Mouse (Mus musculus) CH12.LX (cell line): ENCODE data around the gene Timp2.

Experiments
- CTCF ChIP-seq, 2 experiments: IDR thresholded peaks in 1 of 2; conservative IDR thresholded peaks in 1 of 2; 2 replicates each; pipeline ENCODE4 v1.5.1; 2011 to 2012; ENCODE audit warnings: low read depth in 2 of 2, low read length in 2 of 2, improper control_type of control experiment in 1 of 2, inconsistent platforms in 1 of 2, mild to moderate bottlenecking in 1 of 2, moderate library complexity in 1 of 2
- EP300 ChIP-seq: IDR thresholded peaks from 2 replicates; pipeline ENCODE4 v1.6.1; 2011; ENCODE audit warnings: low read length, improper control_type of control experiment
- IRF4 ChIP-seq: IDR thresholded peaks from 2 replicates; pipeline ENCODE4 v1.6.1; 2014; ENCODE audit warnings: low read depth, mild to moderate bottlenecking, inconsistent platforms, low read length, improper control_type of control experiment
- JUN ChIP-seq: IDR thresholded peaks from 2 replicates; pipeline ENCODE4 v1.6.1; 2011; ENCODE audit warnings: low read depth, mild to moderate bottlenecking, low read length, improper control_type of control experiment, moderate library complexity; ENCODE audit not compliant: insufficient read depth
- MXI1 ChIP-seq: IDR thresholded peaks from 2 replicates; pipeline ENCODE4 v1.6.1; 2011; ENCODE audit warnings: mild to moderate bottlenecking, low read depth, low read length, improper control_type of control experiment
- MYC ChIP-seq: IDR thresholded peaks from 2 replicates; pipeline ENCODE4 v1.6.1; 2011; ENCODE audit warnings: low read depth, mild to moderate bottlenecking, improper control_type of control experiment, low read length
- NELFE ChIP-seq: IDR thresholded peaks from 2 replicates; pipeline ENCODE4 v1.6.1; 2011; ENCODE audit warnings: low read depth, low read length, improper control_type of control experiment
- NRF1 ChIP-seq: IDR thresholded peaks from 2 replicates; pipeline ENCODE4 v1.6.1; 2014; ENCODE audit warnings: low read depth, mild to moderate bottlenecking, inconsistent platforms, low read length, improper control_type of control experiment, moderate library complexity
- POLR2A ChIP-seq: IDR thresholded peaks from 2 replicates; pipeline ENCODE4 v1.6.1; 2011; ENCODE audit warnings: low read depth, mild to moderate bottlenecking, improper control_type of control experiment, low read length
- USF2 ChIP-seq: conservative IDR thresholded peaks from 2 replicates; pipeline ENCODE4 v1.6.1; 2011; ENCODE audit warnings: low read depth, low read length, improper control_type of control experiment
- ZC3H11A ChIP-seq: IDR thresholded peaks from 2 replicates; pipeline ENCODE4 v1.6.1; 2012; ENCODE audit warnings: low read depth, mild to moderate bottlenecking, inconsistent platforms, low read length, improper control_type of control experiment
- ZMIZ1 ChIP-seq: IDR thresholded peaks from 2 replicates; pipeline ENCODE4 v1.6.1; 2012; ENCODE audit warnings: low read depth, mild to moderate bottlenecking, inconsistent platforms, low read length, improper control_type of control experiment

GRCm38 (mm10) chr11:118347391-118347790 is 8.1 kb downstream of the Timp2 start:
- no peak for TF ChIP-seq MYC
- no peak for TF ChIP-seq JUN
- TF ChIP-seq MXI1: no peak
- TF ChIP-seq EP300: no peak
- no peak for TF ChIP-seq USF2
- TF ChIP-seq NRF1: no peak
- TF ChIP-seq POLR2A: no peak
- no peak for TF ChIP-seq ZC3H11A
- no peak for TF ChIP-seq CTCF (conservative IDR thresholded peaks at IDR 0.05 in 1 of 2, IDR thresholded peaks at IDR 0.05 in 1 of 2; ENCODE audit: low read depth in 2 of 2, low read length in 2 of 2)
- TF ChIP-seq IRF4: no peak
- TF ChIP-seq ZMIZ1: no peak
- no peak for TF ChIP-seq NELFE
